Mouse (Mus musculus): ENCODE measurements at regions not wholly inside any gene's neighbourhood (a gene's known extent, or its start where the extent isn't known, plus 50 kb on each side); places are given as distances from the start of the nearest gene placed in this dataset.

DNA sequence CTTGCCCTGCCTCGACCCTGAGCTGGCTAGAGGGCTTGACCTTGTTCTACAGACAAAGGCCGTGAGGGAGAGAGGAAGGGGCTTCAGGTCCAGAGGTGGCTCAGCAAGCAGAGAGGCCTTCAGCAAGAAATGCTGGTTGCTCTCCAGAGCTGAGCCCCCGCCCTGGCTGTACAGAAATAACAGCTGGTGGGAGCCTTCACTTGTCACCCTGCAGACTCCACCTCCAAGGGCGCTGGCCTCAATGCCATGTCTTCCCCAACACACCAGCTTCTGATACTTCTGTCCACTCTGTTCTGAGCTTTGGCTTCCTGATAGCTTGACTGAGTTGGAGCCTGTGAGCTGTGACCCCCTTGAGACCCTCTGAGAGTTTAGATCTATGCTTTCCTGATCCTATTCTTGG lies 64.3 kb downstream of the Dlk1 start:
- WGBS: 76% methylated on average over 4 of the region's 4 CpGs
- H3K27ac ChIP-seq (ENCODE audit: control insufficient read depth, insufficient read depth, low read depth, low read length, poor library complexity): no peak overlapping the region
- no peak overlapping the region for H3K4me3 ChIP-seq (replicated peaks; ENCODE audit: control insufficient read depth, low read depth, low read length)
- H3K4me1 ChIP-seq (ENCODE audit: control insufficient read depth, insufficient read depth, low read length): no peaks in the 10 kb centered on the region
- TF ChIP-seq CTCF (IDR thresholded peaks at IDR 0.05; ENCODE audit: control insufficient read depth, insufficient read depth, low read length) (no peak), POLR2A (IDR thresholded peaks at IDR 0.05; ENCODE audit: borderline replicate concordance, control insufficient read depth, low read depth, low read length) (no peak)

DNA sequence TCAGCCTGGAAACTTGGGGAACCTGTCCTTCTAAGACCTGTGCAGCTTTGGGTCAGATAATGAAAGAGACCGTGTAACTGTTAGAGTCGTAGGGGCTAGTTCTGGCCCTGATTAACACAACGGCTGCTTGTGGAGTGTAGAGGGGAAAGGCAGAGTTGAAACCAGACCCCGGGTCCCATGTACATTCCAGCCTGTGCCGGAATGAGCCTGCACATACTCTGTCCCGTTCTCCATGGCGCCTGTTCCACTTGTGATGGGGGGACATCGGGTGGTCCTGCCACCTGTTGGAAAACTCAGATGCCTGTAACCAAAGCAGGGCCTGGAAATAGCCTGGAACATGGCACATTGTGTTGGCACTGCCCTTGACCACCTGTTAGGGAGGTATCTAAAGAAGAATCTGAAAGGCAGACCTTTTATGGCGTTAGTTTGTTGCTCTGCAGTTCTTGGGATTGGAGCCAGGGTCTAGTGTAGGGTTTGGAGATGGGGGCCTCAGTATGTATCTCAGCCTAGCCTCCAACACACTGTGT lies 61.7 kb downstream of the Dlk1 start:
- Histone ChIP-seq H3K4me1 (ENCODE audit: control insufficient read depth, insufficient read depth, low read length) (peaks cover 2% of the 10 kb centered on the region), H3K4me3 (replicated peaks; ENCODE audit: control insufficient read depth, low read depth, low read length) (no peak overlapping the region), H3K27ac (ENCODE audit: control insufficient read depth, insufficient read depth, low read depth, low read length, poor library complexity) (no peak overlapping the region)
- 84% methylated on average over 9 of the region's 9 CpGs for WGBS
- TF ChIP-seq POLR2A (IDR thresholded peaks at IDR 0.05; ENCODE audit: borderline replicate concordance, control insufficient read depth, low read depth, low read length) (no peak), CTCF (IDR thresholded peaks at IDR 0.05; ENCODE audit: control insufficient read depth, insufficient read depth, low read length) (no peak)
